Mouse (Mus musculus): ENCODE measurements around the gene Ak8. TPM values are rescaled to one million over a fixed set of nuclear protein-coding genes. Genes with fewer than 3 reads are reported as not detected.

The Ak8 gene
- total RNA-seq (2021) = 1 to 10 TPM in 1 of 2 experiments, under 1 TPM in 1; 0.89 to 1.7 TPM

- intact Hi-C loops (cut with DNase I) = loop anchor here (5.0 kb wide), 1 partner anchor 143 kb away; the partner anchor contains the start of genes Ddx31 and Gtf3c4
- DNase-seq (ENCODE audit: low spot score in 2 of 2) = peak; percentile 85
Observed at GRCm38 (mm10) chr2:28699361-28700335, at the start of gene Ak8, which contains the start of gene Spaca9. Ak8 (plus strand) TSS chr2:28700164. Spaca9 (minus strand) TSS chr2:28699727.

GRCm38 (mm10) chr2:28650526-28650925, 49.4 kb upstream of the Ak8 start:
- intact Hi-C loops (cut with DNase I) = no loop called here

GRCm38 (mm10) chr2:28653351-28653750, 46.6 kb upstream of the Ak8 start:
- intact Hi-C loops (cut with DNase I) = no loop called here
- DNase-seq (ENCODE audit: low spot score in 2 of 2) = peak; percentile 20 to 82

More at GRCm38 (mm10) chr2:28650526-28650925, 49.4 kb upstream of the Ak8 start:
- DNase-seq (ENCODE audit: low spot score in 2 of 2) = no peak

GRCm38 (mm10) chr2:28654295-28654694, 45.7 kb upstream of the Ak8 start:
- no peak for DNase-seq (ENCODE audit: low spot score in 2 of 2)
- intact Hi-C loops (cut with DNase I) = no loop called here

- no peak for DNase-seq (ENCODE audit: low spot score in 2 of 2)
- intact Hi-C loops (cut with DNase I) = no loop called here
Observed at GRCm38 (mm10) chr2:28656216-28656615, 43.7 kb upstream of the Ak8 start.

- intact Hi-C loops (cut with DNase I) = no loop called here
- DNase-seq (ENCODE audit: low spot score in 2 of 2) = no peak
Observed at GRCm38 (mm10) chr2:28662891-28663290, 37.1 kb upstream of the Ak8 start.

GRCm38 (mm10) chr2:28665818-28666217, 34.1 kb upstream of the Ak8 start:
- intact Hi-C loops (cut with DNase I) = no loop called here
- DNase-seq (ENCODE audit: low spot score in 2 of 2) = no peak

- intact Hi-C loops (cut with DNase I) = no loop called here
- no peak for DNase-seq (ENCODE audit: low spot score in 2 of 2)
Observed at GRCm38 (mm10) chr2:28671438-28671837, 28.5 kb upstream of the Ak8 start.

GRCm38 (mm10) chr2:28676005-28676404, 24.0 kb upstream of the Ak8 start:
- intact Hi-C loops (cut with DNase I) = no loop called here
- DNase-seq (ENCODE audit: low spot score in 2 of 2) = no peak

- intact Hi-C loops (cut with DNase I) = no loop called here
- DNase-seq (ENCODE audit: low spot score in 2 of 2) = peak in 1 of 2 experiments; percentile 32
Observed at GRCm38 (mm10) chr2:28680710-28681109, 19.3 kb upstream of the Ak8 start.

- DNase-seq (ENCODE audit: low spot score in 2 of 2) = peak; percentile 59 to 74
- intact Hi-C loops (cut with DNase I) = no loop called here
Observed at GRCm38 (mm10) chr2:28681718-28682117, 18.2 kb upstream of the Ak8 start.

- peak; percentile 28 to 69 for DNase-seq (ENCODE audit: low spot score in 2 of 2)
- intact Hi-C loops (cut with DNase I) = no loop called here
Observed at GRCm38 (mm10) chr2:28685895-28686294, 14.1 kb upstream of the Ak8 start.

GRCm38 (mm10) chr2:28688431-28688830, 11.5 kb upstream of the Ak8 start:
- peak in 1 of 2 experiments; percentile 21 for DNase-seq (ENCODE audit: low spot score in 2 of 2)
- intact Hi-C loops (cut with DNase I) = no loop called here

GRCm38 (mm10) chr2:28692692-28693091, 7.3 kb upstream of the Ak8 start:
- DNase-seq (ENCODE audit: low spot score in 2 of 2) = peak in 1 of 2 experiments; percentile 55
- intact Hi-C loops (cut with DNase I) = no loop called here

- no peak for DNase-seq (ENCODE audit: low spot score in 2 of 2)
- intact Hi-C loops (cut with DNase I) = loop anchor here (5.0 kb wide), 1 partner anchor 144 kb away; the partner anchor contains the start of genes Ddx31 and Gtf3c4
Observed at GRCm38 (mm10) chr2:28698566-28698965, 1.4 kb upstream of the Ak8 start.

- intact Hi-C loops (cut with DNase I) = no loop called here
- no peak for DNase-seq (ENCODE audit: low spot score in 2 of 2)
Observed at GRCm38 (mm10) chr2:28701646-28702262, 1.8 kb downstream of the Ak8 start.

- intact Hi-C loops (cut with DNase I) = no loop called here
- DNase-seq (ENCODE audit: low spot score in 2 of 2) = no peak
Observed at GRCm38 (mm10) chr2:28706106-28706636, 6.2 kb downstream of the Ak8 start.

- intact Hi-C loops (cut with DNase I) = no loop called here
- DNase-seq (ENCODE audit: low spot score in 2 of 2) = no peak
Observed at GRCm38 (mm10) chr2:28706787-28707186, 6.8 kb downstream of the Ak8 start.

GRCm38 (mm10) chr2:28713036-28713435, 13.1 kb downstream of the Ak8 start:
- DNase-seq (ENCODE audit: low spot score in 2 of 2) = no peak
- intact Hi-C loops (cut with DNase I) = no loop called here

GRCm38 (mm10) chr2:28722419-28722818, 22.5 kb downstream of the Ak8 start:
- intact Hi-C loops (cut with DNase I) = no loop called here
- no peak for DNase-seq (ENCODE audit: low spot score in 2 of 2)
